Comparison of ENCODE assay signal across 1 mouse cellular context in the genomic region with DNA sequence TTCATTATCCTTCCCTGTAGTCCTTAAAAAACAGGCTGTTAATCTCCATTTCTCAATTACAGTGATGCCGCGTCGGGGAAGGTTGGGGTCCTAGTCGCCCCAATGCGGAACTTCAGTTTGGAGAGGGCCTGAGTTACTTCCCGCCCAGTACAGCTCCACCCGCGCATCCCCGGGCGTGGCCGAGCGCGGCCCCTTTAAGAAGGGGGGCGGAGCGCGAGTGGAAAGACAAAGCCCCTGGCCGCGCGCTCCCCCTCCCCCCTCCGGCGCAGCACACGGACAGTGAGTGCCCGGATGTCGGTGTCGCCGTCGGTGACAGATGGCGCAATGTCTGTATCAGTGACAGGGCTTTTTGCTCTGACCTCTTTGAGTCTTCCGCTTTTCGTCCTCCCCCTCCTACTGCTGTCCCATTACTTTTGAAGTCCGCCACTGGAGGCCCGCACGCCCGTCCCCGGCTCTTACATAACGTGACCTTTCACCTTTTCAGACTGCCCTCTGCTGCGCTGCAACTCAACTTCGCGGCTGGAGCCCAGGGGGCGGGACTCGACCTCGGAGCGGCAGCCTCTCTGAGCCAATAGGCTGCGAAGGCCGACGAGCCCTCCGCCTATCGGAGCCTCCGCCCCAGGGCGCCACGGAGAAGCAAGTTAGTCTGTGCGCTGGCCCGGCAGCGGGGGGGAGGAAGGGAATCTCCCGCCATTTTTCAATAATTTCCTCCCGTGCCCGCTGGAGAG.
A peak's percentile ranks its signal among the peaks of the same experiment; 100 is the strongest.
TF ChIP-seq lines count a peak whose summit lies in the region.

A gene (plus strand): TSS at position 644 of the 728 bp plus-strand sequence.

TF ChIP-seq in myocyte, 11 proteins besides CTCF, POLR2A, EP300 and RAD21 (continued from another document):
- TF ChIP-seq SRF (IDR thresholded peaks at IDR 0.05; ENCODE audit: control insufficient read depth, insufficient read length, low read depth): no peak
- no peak for TF ChIP-seq USF1 (IDR thresholded peaks at IDR 0.05; ENCODE audit: low read depth)
- TF ChIP-seq MYOD1 (IDR thresholded peaks at IDR 0.05; ENCODE audit: control insufficient read depth in 1 of 3, insufficient read length in 2 of 3, low read depth in 2 of 3): peak in 1 of 3 experiments; percentile 61
- no peak for TF ChIP-seq MAX (IDR thresholded peaks at IDR 0.05; ENCODE audit: low read depth)
- TF ChIP-seq MYOG (IDR thresholded peaks at IDR 0.05; ENCODE audit: control insufficient read depth in 1 of 3, insufficient read depth in 1 of 3, insufficient read length in 2 of 3, low read depth in 2 of 3): peak in 1 of 3 experiments; percentile 47
